Mouse (Mus musculus) CH12.LX (cell line): ENCODE data around the gene Capn13. TPM values are rescaled to one million over a fixed set of nuclear protein-coding genes. Genes with fewer than 3 reads are reported as not detected.

ENCODE experiments used
- DNase-seq: peaks from one replicate; pipeline ENCODE4 v3.0.0-alpha.2; 2013; ENCODE audit errors: extremely low read depth
- H3K27ac ChIP-seq: 2 replicates; pipeline ENCODE4 v1.5.1; 2012; ENCODE audit warnings: low read depth, mild to moderate bottlenecking, control low read depth, moderate library complexity; ENCODE audit not compliant: insufficient read depth
- H3K27me3 ChIP-seq: replicated peaks from 2 replicates; pipeline ENCODE3; 2012; ENCODE audit warnings: inconsistent platforms
- H3K36me3 ChIP-seq, 2 experiments: replicated peaks in 1 of 2; 2 replicates each; pipeline versions ENCODE3 to v1.6.1; 2012; ENCODE audit warnings: inconsistent platforms in 1 of 2, low read length in 1 of 2, mild to moderate bottlenecking in 1 of 2, mixed read lengths in 1 of 2, moderate library complexity in 1 of 2; ENCODE audit not compliant: control insufficient read depth in 1 of 2, insufficient read depth in 1 of 2
- H3K4me1 ChIP-seq, 2 experiments: 2 replicates each; pipeline ENCODE4 v1.6.1; 2012; ENCODE audit warnings: inconsistent platforms in 1 of 2, moderate library complexity in 1 of 2; ENCODE audit not compliant: insufficient read depth in 2 of 2, control insufficient read depth in 1 of 2
- H3K4me2 ChIP-seq: 2 replicates; pipeline ENCODE4 v1.6.1; 2012; ENCODE audit warnings: low read depth, mild to moderate bottlenecking, control low read depth; ENCODE audit not compliant: poor library complexity, insufficient read depth, severe bottlenecking
- H3K4me3 ChIP-seq, 3 experiments: fragments of 150-350 bp in 1 of 3; sonication (generic) in 1 of 3; replicated peaks in 1 of 3; 2 replicates each; pipeline versions ENCODE3 to v1.5.1; 2011 to 2012; ENCODE audit warnings: low read depth in 2 of 3, low read length in 2 of 3, mild to moderate bottlenecking in 2 of 3, moderate library complexity in 2 of 3, control low read depth in 1 of 3, improper control_type of control experiment in 1 of 3, inconsistent platforms in 1 of 3, mixed read lengths in 1 of 3; ENCODE audit not compliant: poor library complexity in 1 of 3
- H3K79me2 ChIP-seq: replicated peaks from 2 replicates; pipeline ENCODE4 v1.6.1; 2012; ENCODE audit warnings: mild to moderate bottlenecking, moderate library complexity; ENCODE audit not compliant: control insufficient read depth, poor library complexity, insufficient read depth, severe bottlenecking; ENCODE audit errors: extremely low read depth
- H3K9ac ChIP-seq: 2 replicates; pipeline ENCODE4 v1.6.1; 2012; ENCODE audit warnings: low read depth, mild to moderate bottlenecking, control low read depth, moderate library complexity; ENCODE audit not compliant: insufficient read depth
- H3K9me3 ChIP-seq: replicated peaks from 2 replicates; pipeline ENCODE3; 2012; ENCODE audit warnings: low read length, inconsistent platforms, mixed read lengths
- BHLHE40 ChIP-seq: IDR thresholded peaks from 2 replicates; pipeline ENCODE4 v1.6.1; 2011; ENCODE audit warnings: mild to moderate bottlenecking, low read depth, low read length, improper control_type of control experiment
- CHD1 ChIP-seq: IDR thresholded peaks from 2 replicates; pipeline ENCODE4 v1.6.1; 2012; ENCODE audit warnings: low read depth, low read length, improper control_type of control experiment, inconsistent platforms
- CHD2 ChIP-seq: IDR thresholded peaks from 2 replicates; pipeline ENCODE4 v1.6.1; 2011; ENCODE audit warnings: low read length, improper control_type of control experiment
- CTCF ChIP-seq, 2 experiments: IDR thresholded peaks in 1 of 2; conservative IDR thresholded peaks in 1 of 2; 2 replicates each; pipeline ENCODE4 v1.5.1; 2011 to 2012; ENCODE audit warnings: low read depth in 2 of 2, low read length in 2 of 2, improper control_type of control experiment in 1 of 2, inconsistent platforms in 1 of 2, mild to moderate bottlenecking in 1 of 2, moderate library complexity in 1 of 2
- E2F4 ChIP-seq: IDR thresholded peaks from 2 replicates; pipeline ENCODE4 v1.6.1; 2011; ENCODE audit warnings: low read depth, low read length, improper control_type of control experiment; ENCODE audit not compliant: insufficient replicate concordance
- ELF1 ChIP-seq: IDR thresholded peaks from 2 replicates; pipeline ENCODE4 v1.6.1; 2014; ENCODE audit warnings: low read depth, mild to moderate bottlenecking, inconsistent platforms, low read length, improper control_type of control experiment
- EP300 ChIP-seq: IDR thresholded peaks from 2 replicates; pipeline ENCODE4 v1.6.1; 2011; ENCODE audit warnings: low read length, improper control_type of control experiment
- ETS1 ChIP-seq: conservative IDR thresholded peaks from 2 replicates; pipeline ENCODE4 v1.6.1; 2012; ENCODE audit warnings: low read depth, mild to moderate bottlenecking, inconsistent platforms, low read length, improper control_type of control experiment, moderate library complexity
- GABPA ChIP-seq: IDR thresholded peaks from 2 replicates; pipeline ENCODE4 v1.6.1; 2012; ENCODE audit warnings: low read depth, low read length, improper control_type of control experiment, inconsistent platforms; ENCODE audit not compliant: insufficient replicate concordance
- IRF4 ChIP-seq: IDR thresholded peaks from 2 replicates; pipeline ENCODE4 v1.6.1; 2014; ENCODE audit warnings: low read depth, mild to moderate bottlenecking, inconsistent platforms, low read length, improper control_type of control experiment
- JUN ChIP-seq: IDR thresholded peaks from 2 replicates; pipeline ENCODE4 v1.6.1; 2011; ENCODE audit warnings: low read depth, mild to moderate bottlenecking, low read length, improper control_type of control experiment, moderate library complexity; ENCODE audit not compliant: insufficient read depth
- JUND ChIP-seq: conservative IDR thresholded peaks from 2 replicates; pipeline ENCODE4 v1.6.1; 2011; ENCODE audit warnings: low read depth, low read length, improper control_type of control experiment
- KAT2A ChIP-seq: IDR thresholded peaks from 2 replicates; pipeline ENCODE4 v1.6.1; 2012; ENCODE audit warnings: low read length, improper control_type of control experiment, inconsistent platforms; ENCODE audit not compliant: insufficient replicate concordance
- MAFK ChIP-seq: IDR thresholded peaks from 2 replicates; pipeline ENCODE4 v1.6.1; 2011; ENCODE audit warnings: low read length, improper control_type of control experiment; ENCODE audit not compliant: insufficient replicate concordance
- MAX ChIP-seq: IDR thresholded peaks from 2 replicates; pipeline ENCODE4 v1.6.1; 2011; ENCODE audit warnings: low read length, improper control_type of control experiment
- MAZ ChIP-seq: IDR thresholded peaks from 2 replicates; pipeline ENCODE4 v1.6.1; 2012; ENCODE audit warnings: low read depth, mild to moderate bottlenecking, inconsistent platforms, low read length, improper control_type of control experiment, moderate library complexity
- MEF2A ChIP-seq: IDR thresholded peaks from 2 replicates; pipeline ENCODE4 v1.6.1; 2014; ENCODE audit warnings: low read depth, mild to moderate bottlenecking, inconsistent platforms, low read length, improper control_type of control experiment, borderline replicate concordance
- MXI1 ChIP-seq: IDR thresholded peaks from 2 replicates; pipeline ENCODE4 v1.6.1; 2011; ENCODE audit warnings: mild to moderate bottlenecking, low read depth, low read length, improper control_type of control experiment
- MYC ChIP-seq: IDR thresholded peaks from 2 replicates; pipeline ENCODE4 v1.6.1; 2011; ENCODE audit warnings: low read depth, mild to moderate bottlenecking, improper control_type of control experiment, low read length
- NELFE ChIP-seq: IDR thresholded peaks from 2 replicates; pipeline ENCODE4 v1.6.1; 2011; ENCODE audit warnings: low read depth, low read length, improper control_type of control experiment
- NRF1 ChIP-seq: IDR thresholded peaks from 2 replicates; pipeline ENCODE4 v1.6.1; 2014; ENCODE audit warnings: low read depth, mild to moderate bottlenecking, inconsistent platforms, low read length, improper control_type of control experiment, moderate library complexity
- POLR2AphosphoS2 ChIP-seq: IDR thresholded peaks from 2 replicates; pipeline ENCODE4 v1.6.1; 2011; ENCODE audit warnings: low read depth, low read length, improper control_type of control experiment
- RAD21 ChIP-seq: IDR thresholded peaks from 2 replicates; pipeline ENCODE4 v1.6.1; 2011; ENCODE audit warnings: low read depth, mild to moderate bottlenecking, low read length, improper control_type of control experiment, moderate library complexity
- RCOR1 ChIP-seq: conservative IDR thresholded peaks from 2 replicates; pipeline ENCODE4 v1.6.1; 2012; ENCODE audit warnings: low read depth, mild to moderate bottlenecking, inconsistent platforms, low read length, improper control_type of control experiment
- SIN3A ChIP-seq: IDR thresholded peaks from 2 replicates; pipeline ENCODE4 v1.6.1; 2012; ENCODE audit warnings: low read length, improper control_type of control experiment, inconsistent platforms
- SMC3 ChIP-seq: IDR thresholded peaks from 2 replicates; pipeline ENCODE4 v1.6.1; 2011; ENCODE audit warnings: low read depth, low read length, improper control_type of control experiment
- TBP ChIP-seq: conservative IDR thresholded peaks from 2 replicates; pipeline ENCODE4 v1.6.1; 2011; ENCODE audit warnings: low read depth, low read length, improper control_type of control experiment
- TCF12 ChIP-seq: IDR thresholded peaks from 2 replicates; pipeline ENCODE4 v1.6.1; 2014; ENCODE audit warnings: low read depth, mild to moderate bottlenecking, inconsistent platforms, low read length, improper control_type of control experiment
- UBTF ChIP-seq: IDR thresholded peaks from 2 replicates; pipeline ENCODE4 v1.6.1; 2012; ENCODE audit warnings: low read depth, mild to moderate bottlenecking, inconsistent platforms, low read length, improper control_type of control experiment, moderate library complexity
- USF1 ChIP-seq: IDR thresholded peaks from 2 replicates; pipeline ENCODE4 v1.6.1; 2014; ENCODE audit warnings: low read depth, mild to moderate bottlenecking, inconsistent platforms, low read length, improper control_type of control experiment
- USF2 ChIP-seq: conservative IDR thresholded peaks from 2 replicates; pipeline ENCODE4 v1.6.1; 2011; ENCODE audit warnings: low read depth, low read length, improper control_type of control experiment
- ZC3H11A ChIP-seq: IDR thresholded peaks from 2 replicates; pipeline ENCODE4 v1.6.1; 2012; ENCODE audit warnings: low read depth, mild to moderate bottlenecking, inconsistent platforms, low read length, improper control_type of control experiment
- ZKSCAN1 ChIP-seq: IDR thresholded peaks from 2 replicates; pipeline ENCODE4 v1.6.1; 2012; ENCODE audit warnings: low read depth, inconsistent platforms, low read length, improper control_type of control experiment, borderline replicate concordance
- ZMIZ1 ChIP-seq: IDR thresholded peaks from 2 replicates; pipeline ENCODE4 v1.6.1; 2012; ENCODE audit warnings: low read depth, mild to moderate bottlenecking, inconsistent platforms, low read length, improper control_type of control experiment
- dilution Hi-C: fragments of 300-500 bp; cut with MboI; formaldehyde crosslinking; loops from 2 replicates; pipeline ENCODE4 v1.14.3; 2020; ENCODE audit warnings: low sequenced_read_pairs; ENCODE audit not compliant: extremely low pct_unique_long_range_greater_than_20kb, extremely low pct_ligation_motif_present
- in situ Hi-C: fragments of 300-500 bp; cut with MboI; formaldehyde crosslinking; loops from 3 replicates; pipeline ENCODE4 v1.14.3; 2019; ENCODE audit warnings: low sequenced_read_pairs, low pct_ligation_motif_present, low pct_unique_long_range_greater_than_20kb, mixed read lengths
- polyA plus RNA-seq: library from polyadenylated mRNA; unstranded; fragments of >175 nt; gene quantifications from 2 replicates; pipeline ENCODE4 v1.2.1, GENCODE M21; 2012; ENCODE audit warnings: low read depth; ENCODE audit not compliant: insufficient read length
- total RNA-seq, 2 experiments: library from RNA; depleted of rRNA; stranded (reverse); fragments of 300-350 nt in 1 of 2; fragments of >200 nt in 1 of 2; gene quantifications; 2 replicates each; pipeline ENCODE4 v1.2.3; 2012 to 2014

Capn13 gene
- total and polyA plus RNA-seq, 3 experiments = not detected

DNA sequence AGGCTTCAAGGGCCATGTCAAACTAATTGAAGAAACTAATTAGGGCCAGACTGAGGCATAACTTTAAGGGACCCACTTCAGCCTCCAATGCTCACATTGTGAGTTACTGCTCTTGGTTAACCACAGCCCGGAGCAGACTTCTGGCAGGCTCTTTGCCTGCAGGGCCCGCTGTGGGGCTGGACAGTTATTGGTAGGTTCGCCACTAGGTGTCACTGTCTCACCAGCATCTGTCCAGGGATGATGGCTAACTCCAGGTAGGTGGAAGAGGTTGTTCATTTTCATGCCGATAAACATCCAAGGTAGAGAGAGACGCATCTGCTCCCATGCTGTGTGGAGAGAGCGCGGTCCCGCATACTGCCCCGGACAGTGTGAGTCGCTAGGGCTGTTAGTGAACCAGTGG lies 98.6 kb downstream of the Capn13 start (continued):
- TF ChIP-seq NELFE = peak; percentile 52; the same call in 1 of the 2 replicates
- TF ChIP-seq ZC3H11A = peak; percentile 57
- no peak for TF ChIP-seq USF2
- TF ChIP-seq ETS1 = no peak
- TF ChIP-seq IRF4 = peak; percentile 34; the same call in 1 of the 2 replicates
- no peak for TF ChIP-seq ZMIZ1
- no peak for TF ChIP-seq BHLHE40
- TF ChIP-seq TCF12 = 0 out of 2 replicates have a peak, but pooled peaks have one; percentile 15
- TF ChIP-seq RAD21 = peak; percentile 95
- TF ChIP-seq UBTF = no peak
- no peak for TF ChIP-seq ELF1

DNA sequence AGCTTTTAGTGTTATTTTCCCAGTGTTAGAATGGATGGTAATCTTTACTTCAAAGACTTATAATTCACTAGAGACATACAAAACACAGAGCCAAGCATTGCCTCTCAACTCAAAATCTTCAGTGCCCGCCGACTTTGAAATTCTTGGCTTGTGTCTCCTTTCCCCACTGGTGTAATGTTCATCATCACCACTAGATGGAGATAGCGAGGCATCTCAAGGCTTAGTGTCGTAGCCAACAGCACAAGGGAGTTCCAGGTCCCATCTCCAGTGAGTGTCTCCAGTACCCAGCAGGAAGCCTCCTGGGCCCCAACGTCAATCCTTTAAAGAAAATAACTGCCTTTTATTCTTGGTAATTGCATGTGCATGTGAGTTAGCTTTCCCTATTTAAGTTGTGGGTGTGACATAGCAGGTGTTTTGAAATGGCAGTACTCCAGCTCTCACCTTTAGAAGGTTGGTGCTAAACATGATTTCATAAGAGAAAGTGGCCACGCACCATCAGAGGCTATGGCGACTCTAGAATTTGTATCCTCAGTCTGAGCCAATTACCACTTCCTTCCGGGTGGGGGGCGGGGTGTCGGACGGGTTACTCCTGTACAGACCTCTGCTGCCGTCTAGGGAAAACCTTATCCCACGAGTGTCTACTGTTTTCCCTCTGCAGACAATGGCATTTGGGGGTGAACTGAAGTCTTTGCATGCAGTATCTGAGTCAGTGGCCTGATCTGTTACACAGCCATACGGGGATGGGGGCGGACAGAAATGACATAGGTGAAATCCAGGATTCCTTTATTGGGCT lies 99.2 kb downstream of the Capn13 start:
- Histone ChIP-seq H3K36me3 (no peaks in the 10 kb centered on the region), H3K9me3 (no peaks in the 10 kb centered on the region), H3K79me2 (no peaks in the 10 kb centered on the region), H3K27ac (peak overlapping the region; percentile 58), H3K4me3 (peak overlapping the region; percentile 32 to 49 (median 48)), H3K9ac (peak overlapping the region; percentile 46), H3K27me3 (no peaks in the 10 kb centered on the region), H3K4me1 (peaks cover 0 to 13% of the 10 kb centered on the region in 2 experiments; a peak in 2 of 4 replicates), H3K4me2 (peak overlapping the region; percentile 76)
- in situ Hi-C loops (no loop called here), dilution Hi-C loops (no loop called here)
- DNase-seq = peak; percentile 89
- TF ChIP-seq RAD21 (peak; percentile 51), NELFE (peak; percentile 40; the same call in 1 of the 2 replicates), USF1 (no peak), MAX (no peak), MAFK (no peak), CTCF (conservative IDR thresholded peaks at IDR 0.05 in 1 of 2, IDR thresholded peaks at IDR 0.05 in 1 of 2; ENCODE audit: low read depth in 2 of 2, low read length in 2 of 2) (peak; percentile 83 to 99), NRF1 (no peak), ELF1 (peak; percentile 78; the same call in 1 of the 2 replicates), GABPA (no peak), SMC3 (peak; percentile 75), EP300 (no peak; the same call in 1 of the 2 replicates), RCOR1 (no peak), MAZ (0 out of 2 replicates have a peak, but pooled peaks have one; percentile 29), SIN3A (no peak), UBTF (no peak), CHD1 (no peak), MXI1 (no peak), ZMIZ1 (no peak), ZC3H11A (0 out of 2 replicates have a peak, but pooled peaks have one; percentile 1), POLR2AphosphoS2 (no peak), CHD2 (no peak; the same call in 1 of the 2 replicates), MYC (0 out of 2 replicates have a peak, but pooled peaks have one; percentile 14), BHLHE40 (no peak), TBP (0 out of 2 replicates have a peak, but pooled peaks have one; percentile 23), KAT2A (no peak), ZKSCAN1 (no peak), E2F4 (no peak), JUN (no peak), MEF2A (no peak), USF2 (no peak), JUND (no peak)
